Mouse (Mus musculus): ENCODE measurements at regions not wholly inside any gene's neighbourhood (a gene's known extent, or its start where the extent isn't known, plus 50 kb on each side); places are given as distances from the start of the nearest gene placed in this dataset.

GRCm38 (mm10) chr1:194281941-194282340, 336.1 kb upstream of the Plxna2 start:
- TF ChIP-seq CTCF (IDR thresholded peaks at IDR 0.05) = no peak
- TF ChIP-seq POLR2A (IDR thresholded peaks at IDR 0.05; ENCODE audit: insufficient read depth, low read depth, low read length) = no peak
- TF ChIP-seq EP300 (IDR thresholded peaks at IDR 0.05; ENCODE audit: insufficient read depth, low read depth, low read length) = no peak
